Mouse (Mus musculus) myocyte (in vitro differentiated cells): Measurements from ENCODE around the gene Mbd3.

Source experiments
- CEBPB ChIP-seq: IDR thresholded peaks from 2 replicates; pipeline ENCODE4 v1.6.1; 2011; ENCODE audit warnings: mild to moderate bottlenecking, moderate library complexity; ENCODE audit not compliant: poor library complexity, insufficient read depth, severe bottlenecking
- E2F4 ChIP-seq: IDR thresholded peaks from one replicate; pipeline ENCODE4 v1.6.1; 2011; ENCODE audit warnings: mild to moderate bottlenecking, control low read depth, moderate library complexity; ENCODE audit not compliant: insufficient read depth
- MAX ChIP-seq: IDR thresholded peaks from one replicate; pipeline ENCODE4 v1.6.1; 2011; ENCODE audit warnings: low read depth, mild to moderate bottlenecking, control low read depth
- MYOD1 ChIP-seq, 3 experiments: IDR thresholded peaks; one replicate each; pipeline ENCODE4 v1.6.1; 2011; ENCODE audit warnings: control low read depth in 2 of 3, low read depth in 2 of 3, mild to moderate bottlenecking in 2 of 3, moderate library complexity in 1 of 3; ENCODE audit not compliant: insufficient read length in 2 of 3, control insufficient read depth in 1 of 3
- MYOG ChIP-seq, 3 experiments: IDR thresholded peaks; one replicate each; pipeline ENCODE4 v1.6.1; 2011; ENCODE audit warnings: control low read depth in 2 of 3, low read depth in 2 of 3, mild to moderate bottlenecking in 2 of 3; ENCODE audit not compliant: insufficient read length in 2 of 3, control insufficient read depth in 1 of 3, insufficient read depth in 1 of 3
- POLR2A ChIP-seq: IDR thresholded peaks from one replicate; pipeline ENCODE4 v1.6.1; 2011; ENCODE audit warnings: low read depth, mild to moderate bottlenecking, control low read depth, moderate library complexity; ENCODE audit not compliant: insufficient read length
- POLR2AphosphoS2 ChIP-seq: IDR thresholded peaks from one replicate; pipeline ENCODE4 v1.6.1; 2011; ENCODE audit warnings: low read depth, control low read depth; ENCODE audit not compliant: insufficient read length
- REST ChIP-seq: IDR thresholded peaks from one replicate; pipeline ENCODE4 v1.6.1; 2011; ENCODE audit warnings: mild to moderate bottlenecking, control low read depth, moderate library complexity; ENCODE audit not compliant: insufficient read depth, insufficient read length
- SRF ChIP-seq: IDR thresholded peaks from one replicate; pipeline ENCODE4 v1.6.1; 2011; ENCODE audit warnings: low read depth; ENCODE audit not compliant: control insufficient read depth, insufficient read length
- TCF12 ChIP-seq: IDR thresholded peaks from one replicate; pipeline ENCODE4 v1.6.1; 2011; ENCODE audit warnings: mild to moderate bottlenecking, control low read depth; ENCODE audit not compliant: poor library complexity, insufficient read depth, severe bottlenecking
- TCF3 ChIP-seq: IDR thresholded peaks from one replicate; pipeline ENCODE4 v1.6.1; 2011; ENCODE audit warnings: low read depth, control low read depth; ENCODE audit not compliant: insufficient read length
- USF1 ChIP-seq: IDR thresholded peaks from one replicate; pipeline ENCODE4 v1.6.1; 2011; ENCODE audit warnings: low read depth, mild to moderate bottlenecking, control low read depth, moderate library complexity

GRCm38 (mm10) chr10:80445898-80446601, 46.7 kb upstream of the Mbd3 start:
- TF ChIP-seq POLR2A: no peak
- no peak for TF ChIP-seq USF1
- peak in 1 of 3 experiments; percentile 4 for TF ChIP-seq MYOD1 (IDR thresholded peaks at IDR 0.05; ENCODE audit: control insufficient read depth in 1 of 3, insufficient read length in 2 of 3, low read depth in 2 of 3)
- no peak for TF ChIP-seq MYOG (IDR thresholded peaks at IDR 0.05; ENCODE audit: control insufficient read depth in 1 of 3, insufficient read depth in 1 of 3, insufficient read length in 2 of 3, low read depth in 2 of 3)
- no peak for TF ChIP-seq TCF12
- TF ChIP-seq CEBPB: no peak
- TF ChIP-seq MAX: no peak
- TF ChIP-seq E2F4: no peak
- TF ChIP-seq SRF: no peak
- no peak for TF ChIP-seq POLR2AphosphoS2
- no peak for TF ChIP-seq TCF3
- TF ChIP-seq REST: no peak
